Mouse (Mus musculus) embryo, embryonic 11.5 days (tissue): ENCODE results near the gene Olfr761.
"Not testable (repeated sequence)": the region's sequence is repeated elsewhere in the genome, so short reads cannot be mapped to it uniquely, and the experiment has no call there.

Experiments used
- DNase-seq: peaks from one replicate; pipeline ENCODE4 v3.0.0-alpha.2; 2012; ENCODE audit warnings: low read depth, low spot score

Gene Olfr761

GRCm38 (mm10) chr17:37952979-37953378, at the start of gene Olfr761:
Gene Olfr761 (minus strand): TSS chr17:37953079.
- no peak for DNase-seq

GRCm38 (mm10) chr17:37995635-37996307, 42.9 kb upstream of the Olfr761 start:
- no peak for DNase-seq

GRCm38 (mm10) chr17:37990453-37990961, 37.6 kb upstream of the Olfr761 start:
- DNase-seq: peak; percentile 16

- no peak for DNase-seq
These were observed 20.7 kb upstream of the Olfr761 start for GRCm38 (mm10) chr17:37973591-37973990.

GRCm38 (mm10) chr17:37920248-37920647, 32.6 kb downstream of the Olfr761 start, which contains the start of gene Olfr128:
Gene Olfr128 (plus strand): TSS chr17:37920548.
- no peak for DNase-seq

GRCm38 (mm10) chr17:37906821-37907220, 46.1 kb downstream of the Olfr761 start:
- not testable (repeated sequence) for DNase-seq
